Mouse (Mus musculus) thymus, adult 2 months (tissue): ENCODE measurements around the gene Abca4.

Experiments used
- CTCF ChIP-seq: fragments of 200-500 bp; IDR thresholded peaks from 2 replicates; pipeline ENCODE4 v1.5.1; 2012; ENCODE audit warnings: mild to moderate bottlenecking, control low read depth, low read length, moderate library complexity, borderline replicate concordance; ENCODE audit not compliant: control insufficient read depth, poor library complexity, insufficient read depth; ENCODE audit errors: extremely low read depth
- POLR2A ChIP-seq: fragments of 200-500 bp; IDR thresholded peaks from 2 replicates; pipeline ENCODE4 v1.6.1; 2012; ENCODE audit warnings: mild to moderate bottlenecking, low read length, control low read depth, moderate library complexity; ENCODE audit not compliant: control insufficient read depth, poor library complexity, insufficient read depth; ENCODE audit errors: extremely low read depth

DNA sequence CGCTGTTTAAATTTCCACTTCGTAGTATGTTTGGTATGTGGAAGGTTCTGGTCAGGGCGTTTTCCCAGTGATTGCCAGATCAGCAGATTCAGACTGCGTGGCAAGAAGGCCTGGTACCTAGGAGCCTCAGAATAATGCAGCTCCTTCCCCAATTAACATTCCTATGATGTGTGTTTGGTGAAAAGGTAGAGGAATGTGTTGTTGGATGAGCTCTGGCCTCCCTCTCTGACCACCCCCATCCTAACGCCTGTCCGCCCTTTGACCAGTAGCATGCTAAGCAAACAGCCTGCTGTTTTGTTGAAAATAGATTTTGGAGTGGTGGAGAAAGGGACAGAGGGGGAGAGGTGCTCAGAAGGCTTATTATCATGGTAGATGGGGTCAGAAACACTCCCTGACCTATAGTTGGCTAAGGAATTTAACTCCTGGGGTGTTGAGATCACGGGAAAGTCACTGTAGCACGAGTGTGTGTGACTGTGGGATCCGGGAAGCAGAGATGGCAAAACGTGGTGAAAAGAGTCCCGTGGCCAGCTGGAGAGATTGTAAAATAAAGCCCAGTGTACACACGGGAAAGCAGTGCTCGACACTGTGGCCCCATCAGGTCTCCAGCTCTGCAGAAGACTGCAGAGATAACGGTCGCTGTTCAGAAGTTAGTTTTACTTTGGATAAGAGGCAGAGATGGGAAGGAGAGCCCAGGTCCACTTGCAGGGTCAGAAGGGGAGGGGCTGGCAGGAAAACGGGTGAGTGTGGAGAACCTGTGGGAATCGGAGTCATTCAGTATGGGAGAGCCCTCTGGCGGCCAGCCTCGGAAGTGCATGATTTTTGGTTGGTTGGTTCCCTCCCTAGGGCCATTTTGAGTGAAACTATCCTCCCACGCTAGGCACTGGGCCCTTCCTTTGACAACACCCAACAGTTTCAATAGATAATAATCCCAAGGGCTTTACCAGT, 59.9 kb downstream of the Abca4 start:
- peak; percentile 81; the same call in 1 of the 2 replicates for TF ChIP-seq CTCF
- no peak for TF ChIP-seq POLR2A
